Mouse (Mus musculus): ENCODE measurements around the gene Gmfb.
A peak's percentile ranks its signal among the peaks of the same experiment; 100 is the strongest.

Gene Gmfb

GRCm38 (mm10) chr14:46800684-46801345 is 21.2 kb downstream of the Gmfb start:
- peak in 1 of 2 experiments; percentile 21 for DNase-seq

- no peak for DNase-seq
Observed at GRCm38 (mm10) chr14:46794157-46794556, 27.9 kb downstream of the Gmfb start.

GRCm38 (mm10) chr14:46790723-46791122 is 31.3 kb downstream of the Gmfb start:
- no peak for DNase-seq

- peak in 1 of 2 experiments; percentile 21 for DNase-seq
Observed at GRCm38 (mm10) chr14:46790303-46790702, 31.7 kb downstream of the Gmfb start.

GRCm38 (mm10) chr14:46788505-46788901 is 33.5 kb downstream of the Gmfb start:
- DNase-seq, result no peak

GRCm38 (mm10) chr14:46787787-46788504 is 34.1 kb downstream of the Gmfb start, which contains the start of gene Cnih1:
Gene Cnih1 (minus strand): TSS chr14:46788411.
- peak; percentile 88 to 91 for DNase-seq

GRCm38 (mm10) chr14:46787454-46787786 is 34.6 kb downstream of the Gmfb start:
- peak in 1 of 2 experiments; percentile 9 for DNase-seq

GRCm38 (mm10) chr14:46785247-46785646 is 36.8 kb downstream of the Gmfb start:
- no peak for DNase-seq

- DNase-seq, result no peak
Observed at GRCm38 (mm10) chr14:46783327-46783926, 38.6 kb downstream of the Gmfb start.

- no peak for DNase-seq
Observed at GRCm38 (mm10) chr14:46782187-46782828, 39.7 kb downstream of the Gmfb start.

- DNase-seq, result no peak
Observed at GRCm38 (mm10) chr14:46781086-46781485, 41.0 kb downstream of the Gmfb start.

GRCm38 (mm10) chr14:46779217-46779616 is 42.8 kb downstream of the Gmfb start:
- no peak for DNase-seq

- DNase-seq, result no peak
Observed at GRCm38 (mm10) chr14:46778756-46779155, 43.3 kb downstream of the Gmfb start.

- no peak for DNase-seq
Observed at GRCm38 (mm10) chr14:46770036-46770435, 52.0 kb downstream of the Gmfb start.

- no peak for DNase-seq
Observed at GRCm38 (mm10) chr14:46767116-46767515, 54.9 kb downstream of the Gmfb start.

- no peak for DNase-seq
Observed at GRCm38 (mm10) chr14:46761186-46761585, 60.9 kb downstream of the Gmfb start.

GRCm38 (mm10) chr14:46760355-46761029 is 61.5 kb downstream of the Gmfb start, which contains the start of gene Cdkn3:
Gene Cdkn3 (plus strand): TSS chr14:46760541.
- peak; percentile 96 for DNase-seq

- DNase-seq, result no peak
Observed at GRCm38 (mm10) chr14:46759970-46760354, 62.1 kb downstream of the Gmfb start.
